Mouse (Mus musculus) gastrocnemius, postnatal 25 days (tissue): ENCODE results near the gene Ifi211. TPM values are rescaled to one million over a fixed set of nuclear protein-coding genes. Genes with fewer than 3 reads are reported as not detected.
"Not testable (repeated sequence)": the region's sequence is repeated elsewhere in the genome, so short reads cannot be mapped to it uniquely, and the experiment has no call there.

Experiments used
- DNase-seq: peaks from one replicate; pipeline ENCODE4 v3.0.0; 2022
- total RNA-seq, 2 experiments: library from RNA; stranded (reverse); gene quantifications; 1 replicate in 1 of 2; 2 replicates in 1 of 2; pipeline ENCODE4 v1.2.3; 2021

Ifi211 gene
- total RNA-seq, 2 experiments from 2014 or later: 1.5 to 3.0 TPM

DNA sequence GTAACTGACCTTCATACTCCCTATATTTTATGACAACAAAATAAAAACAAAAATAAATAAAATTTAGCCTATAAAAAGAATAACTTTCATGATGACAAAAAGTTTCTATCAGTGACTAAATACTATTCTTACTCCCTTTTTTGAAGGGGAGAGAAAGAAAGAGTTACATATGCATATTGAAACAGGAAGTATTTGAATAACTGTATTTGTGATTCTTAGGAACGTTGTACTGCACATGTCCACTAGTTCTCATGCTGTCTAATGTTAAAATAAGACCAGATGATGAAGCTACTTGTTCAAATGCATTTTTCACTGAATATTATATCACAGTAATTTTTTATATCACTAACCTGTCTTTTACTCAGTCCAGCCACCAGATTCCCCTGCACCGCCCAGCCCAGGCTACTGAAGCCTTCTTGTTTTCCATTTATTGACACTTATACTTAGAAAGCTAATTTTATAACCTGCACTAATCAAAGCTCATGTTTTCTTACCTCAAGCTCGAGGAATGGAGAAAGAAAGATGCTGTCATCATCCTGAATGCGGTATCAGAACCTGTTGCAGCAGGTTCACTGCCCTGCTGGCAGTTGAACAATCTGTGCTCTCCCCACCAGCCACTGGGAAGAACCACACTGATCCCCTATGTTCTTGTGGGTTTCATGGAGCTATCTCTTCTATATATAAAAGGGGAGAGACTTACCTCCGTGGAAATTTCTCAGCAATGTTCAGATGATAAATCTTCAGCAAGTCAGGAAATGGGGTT is 33.4 kb downstream of the Ifi211 start:
- not testable (repeated sequence) for DNase-seq

DNA sequence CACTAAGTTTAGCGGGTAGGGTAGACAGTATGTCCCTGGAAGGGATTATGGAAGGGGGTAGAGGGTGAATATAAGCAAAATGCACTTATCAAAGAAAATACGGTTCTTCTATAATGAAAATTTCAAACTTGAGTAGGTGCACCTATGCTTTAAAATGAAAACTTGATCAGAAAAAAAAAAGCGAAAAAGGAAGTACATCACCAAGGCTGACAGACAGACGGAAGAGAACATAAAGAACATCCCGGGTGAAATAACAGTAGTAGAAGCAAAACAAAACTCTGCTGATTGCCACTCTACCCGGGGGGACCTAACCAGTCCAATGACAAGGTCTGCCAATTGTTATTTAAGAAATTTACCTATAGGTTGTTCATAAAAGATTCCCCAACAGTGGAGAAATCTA is 34.6 kb downstream of the Ifi211 start:
- not testable (repeated sequence) for DNase-seq

DNA sequence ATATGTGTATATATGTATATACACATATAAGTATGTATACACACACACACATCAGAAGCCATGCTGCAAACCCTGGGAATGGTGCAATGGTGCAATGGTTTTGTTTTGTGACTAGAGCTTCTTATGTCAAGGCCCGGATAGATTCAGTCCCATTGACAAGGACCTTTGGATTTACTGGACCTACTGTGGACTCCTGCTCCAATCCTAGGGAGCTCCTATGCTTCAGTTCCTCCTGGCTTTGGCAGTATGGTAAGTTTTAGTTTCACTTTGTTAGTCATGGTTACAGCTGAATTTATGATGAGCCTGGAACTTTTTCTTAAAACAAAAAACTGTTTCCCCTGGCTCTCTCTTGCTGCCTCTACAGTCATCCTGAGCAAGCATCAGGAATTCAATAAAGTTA is 35.7 kb downstream of the Ifi211 start:
- DNase-seq: not testable (repeated sequence)

DNA sequence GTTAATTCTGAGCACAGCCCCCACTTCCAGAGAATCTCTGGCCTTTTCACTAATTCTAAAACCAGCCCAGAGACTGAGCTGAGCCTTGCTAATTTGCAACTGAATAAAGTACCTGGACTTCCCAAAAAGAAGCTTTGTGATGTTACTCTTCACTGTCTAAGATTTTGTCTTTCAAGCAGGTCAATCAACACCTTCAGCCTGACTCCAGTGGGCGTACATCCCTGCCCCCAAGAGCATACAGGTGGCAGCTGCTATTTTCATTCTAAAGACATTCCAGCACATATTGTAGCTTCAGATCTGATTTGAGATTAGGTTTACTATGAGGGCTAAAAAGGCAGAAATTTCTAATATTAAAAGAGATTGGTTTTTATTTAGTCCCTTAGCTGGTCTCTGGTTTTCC is 44.3 kb downstream of the Ifi211 start:
- not testable (repeated sequence) for DNase-seq

DNA sequence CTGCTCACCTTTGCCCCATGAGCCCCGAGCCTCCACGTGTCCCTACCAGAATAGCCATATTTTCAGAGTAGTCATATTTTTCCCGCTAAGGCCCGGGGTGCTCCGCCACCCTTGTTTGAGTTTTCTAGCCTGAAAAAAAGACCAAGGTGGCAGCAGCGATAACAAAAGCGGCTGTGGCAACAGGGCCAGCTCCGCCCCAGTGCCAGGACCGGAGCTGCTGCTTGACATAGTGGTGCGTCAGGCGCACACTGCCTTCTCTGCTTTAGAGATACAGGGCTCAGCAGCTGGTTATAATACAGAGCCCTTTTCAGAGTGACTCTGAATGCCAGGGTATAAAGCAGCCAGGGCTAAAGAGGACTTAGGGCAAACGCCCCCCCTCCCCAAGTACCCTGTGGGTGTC is 46.3 kb downstream of the Ifi211 start:
- DNase-seq: no peak

DNA sequence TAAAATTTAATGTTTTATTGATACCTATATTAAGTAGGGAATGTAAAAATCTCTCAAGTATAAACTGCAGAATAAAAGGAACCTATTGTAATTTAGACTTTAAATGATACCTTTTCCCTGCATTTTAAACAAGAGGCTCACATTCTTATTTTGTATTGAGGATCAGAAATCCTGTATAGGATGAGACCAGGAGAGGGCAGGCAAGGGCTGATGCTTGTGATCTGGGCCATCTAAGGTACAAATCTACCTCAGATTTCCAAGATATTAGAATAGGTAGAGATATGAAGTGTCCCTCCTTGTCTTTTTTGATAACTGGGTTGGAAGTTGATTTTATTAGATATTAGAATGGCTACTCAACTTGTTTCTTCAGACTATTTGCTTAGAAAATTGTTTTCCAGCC is 59.1 kb downstream of the Ifi211 start:
- DNase-seq: not testable (repeated sequence)

DNA sequence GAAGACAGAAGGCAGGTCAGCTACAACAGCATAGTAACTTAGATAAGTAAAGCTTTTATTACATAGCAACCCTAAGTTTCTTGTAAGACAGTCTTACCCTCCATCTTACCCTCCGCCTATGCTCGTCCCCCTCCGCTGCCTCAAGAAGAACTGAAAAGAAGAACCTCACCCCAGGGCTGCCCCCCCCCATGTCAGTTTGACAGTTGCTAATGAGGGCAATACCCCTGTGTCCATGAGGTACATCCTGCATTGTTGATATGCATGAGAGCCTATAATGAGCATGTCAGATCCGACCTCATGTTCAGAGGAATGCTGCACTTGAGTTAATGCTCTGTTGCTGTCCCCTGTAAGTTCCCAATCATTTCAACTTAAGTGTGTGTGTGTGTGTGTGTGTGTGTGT is 60.0 kb downstream of the Ifi211 start:
- not testable (repeated sequence) for DNase-seq

Other genes with a start within 250 kb of the Ifi211 start
- gene Ifi208, start 239.4 kb downstream of the Ifi211 start, total RNA-seq: under 1 TPM in 1 of 2 experiments, not detected in 1; 0.19 TPM
- 1 to 10 TPM; 2.2 to 2.9 TPM for gene Ifi207, start 171.3 kb downstream of the Ifi211 start, total RNA-seq
- 1 to 10 TPM; 2.7 to 3.6 TPM for gene Ifi204, start 146.1 kb downstream of the Ifi211 start, total RNA-seq
- gene Mndal, start 29.4 kb upstream of the Ifi211 start, total RNA-seq: 1 to 10 TPM; 3.8 to 4.6 TPM
- gene Ifi203, start 29.6 kb upstream of the Ifi211 start, total RNA-seq: 1 to 10 TPM; 4.0 to 5.2 TPM
- gene Ifi202b, start 69.7 kb upstream of the Ifi211 start, total RNA-seq: not detected
- gene Ifi205, start 118.8 kb upstream of the Ifi211 start, total RNA-seq: 10 to 100 TPM in 1 of 2 experiments, 1 to 10 TPM in 1; 3.7 to 11.7 TPM
- gene Olfr433, start 127.7 kb upstream of the Ifi211 start, total RNA-seq: not detected
- not detected for gene Olfr432, start 136.2 kb upstream of the Ifi211 start, total RNA-seq
- gene Olfr430, start 153.6 kb upstream of the Ifi211 start, total RNA-seq: not detected
- gene Olfr429, start 171.3 kb upstream of the Ifi211 start, total RNA-seq: not detected
- not detected for gene Olfr427, start 183.8 kb upstream of the Ifi211 start, total RNA-seq
- gene Olfr231, start 208.1 kb upstream of the Ifi211 start, total RNA-seq: not detected
- not detected for gene Olfr424, start 218.5 kb upstream of the Ifi211 start, total RNA-seq
- gene Olfr420, start 242.6 kb upstream of the Ifi211 start, total RNA-seq: not detected